Mouse (Mus musculus) heart, adult 2 months (tissue): ENCODE measurements around the gene Mrpl34. TPM values are rescaled to one million over a fixed set of nuclear protein-coding genes. Genes with fewer than 3 reads are reported as not detected.

Experiments
- DNase-seq, 2 experiments: peaks; one replicate each; pipeline ENCODE4 v3.0.0; 2021
- H3K27ac ChIP-seq: fragments of 200-600 bp; 2 replicates; pipeline ENCODE4 v1.8.1; 2022
- H3K27me3 ChIP-seq: fragments of 200-500 bp; 2 replicates; pipeline ENCODE4 v1.6.1; 2012; ENCODE audit warnings: mild to moderate bottlenecking, low read length, inconsistent platforms, mixed read lengths; ENCODE audit not compliant: control insufficient read depth, insufficient read depth
- H3K36me3 ChIP-seq: fragments of 200-500 bp; 2 replicates; pipeline ENCODE4 v1.6.1; 2012; ENCODE audit warnings: low read length, inconsistent platforms; ENCODE audit not compliant: control insufficient read depth, insufficient read depth
- H3K4me1 ChIP-seq: fragments of 200-500 bp; 2 replicates; pipeline ENCODE4 v1.6.1; 2011; ENCODE audit warnings: low read length; ENCODE audit not compliant: control insufficient read depth, insufficient read depth
- H3K4me3 ChIP-seq: fragments of 200-600 bp; 2 replicates; pipeline ENCODE4 v1.8.1; 2022
- H3K79me2 ChIP-seq: fragments of 200-500 bp; replicated peaks from 2 replicates; pipeline ENCODE4 v1.6.1; 2012; ENCODE audit warnings: mild to moderate bottlenecking, inconsistent platforms, low read length, moderate library complexity, mixed read lengths; ENCODE audit not compliant: control insufficient read depth, insufficient read depth
- H3K9ac ChIP-seq: fragments of 200-500 bp; 2 replicates; pipeline ENCODE4 v1.6.1; 2012; ENCODE audit warnings: low read depth, mild to moderate bottlenecking, control low read depth, inconsistent platforms, low read length, mixed read lengths
- CTCF ChIP-seq: fragments of 200-600 bp; IDR thresholded peaks from 2 replicates; pipeline ENCODE4 v1.8.1; 2022; ENCODE audit warnings: antibody characterized with exemption, mild to moderate bottlenecking, moderate library complexity
- EP300 ChIP-seq: fragments of 200-500 bp; IDR thresholded peaks from 2 replicates; pipeline ENCODE4 v1.6.1; 2011; ENCODE audit warnings: low read depth, low read length, control low read depth; ENCODE audit not compliant: insufficient read depth
- POLR2A ChIP-seq: fragments of 200-500 bp; IDR thresholded peaks from 2 replicates; pipeline ENCODE4 v1.6.1; 2011; ENCODE audit warnings: mild to moderate bottlenecking, low read depth, low read length, control low read depth; ENCODE audit not compliant: insufficient read depth
- WGBS: fragments of 180-500 bp; shearing (Covaris S2); methylation state at CpG from one replicate; pipeline ENCODE4 v1.1.7; 2018; 5-methylcytosine and 5-hydroxymethylcytosine counted together
- intact Hi-C: fragments of 180-260 bp; cut with DNase I; formaldehyde crosslinking; loops from one replicate; pipeline ENCODE4 v1.15.1; 2025
- polyA plus RNA-seq: library from polyadenylated mRNA; depleted of rRNA; stranded (reverse); fragments of >200 nt; gene quantifications from 2 replicates; pipeline ENCODE4 v1.2.3, GENCODE M21; 2012; rRNA removed
- total RNA-seq, 2 experiments: library from RNA; stranded (reverse); gene quantifications; 2 replicates each; pipeline ENCODE4 v1.2.3; 2021

The Mrpl34 gene
- total and polyA plus RNA-seq, 3 experiments: 120 to 153 (median 128) TPM

- TF ChIP-seq EP300 (no peak), POLR2A (no peak), CTCF (no peak)
- peak in 1 of 2 experiments; percentile 31 for DNase-seq
- WGBS: 24% methylated on average over 14 of the region's 14 CpGs
- Histone ChIP-seq H3K27me3 (no peaks in the 10 kb centered on the region; the same call in 1 of the 2 replicates), H3K79me2 (no peaks in the 10 kb centered on the region), H3K9ac (no peak within 1 kb of the TSS), H3K4me3 (no peak within 1 kb of the TSS), H3K4me1 (peaks cover 2% of the 10 kb centered on the region; the same call in 1 of the 2 replicates), H3K36me3 (no peaks in the 10 kb centered on the region), H3K27ac (no peak within 1 kb of the TSS)
- intact Hi-C loops: no loop called here
These were observed 46.9 kb downstream of the Mrpl34 start, which contains the start of gene Plvap for GRCm38 (mm10) chr8:71511644-71512043. TSS of gene Plvap (minus strand) at chr8:71511752.

GRCm38 (mm10) chr8:71513018-71513754, 48.4 kb downstream of the Mrpl34 start:
- TF ChIP-seq POLR2A (no peak), CTCF (peak; percentile 40)
- DNase-seq: no peak
- Histone ChIP-seq H3K4me3 (no peak overlapping the region), H3K9ac (no peak overlapping the region), H3K27me3 (no peaks in the 10 kb centered on the region; the same call in 1 of the 2 replicates), H3K36me3 (no peaks in the 10 kb centered on the region), H3K27ac (no peak overlapping the region), H3K4me1 (no peaks in the 10 kb centered on the region), H3K79me2 (no peaks in the 10 kb centered on the region)
- 45% methylated on average over 15 of the region's 15 CpGs for WGBS
- intact Hi-C loops: no loop called here

- 83% methylated on average over 5 of the region's 5 CpGs for WGBS
- Histone ChIP-seq H3K4me3 (no peak overlapping the region), H3K27me3 (no peaks in the 10 kb centered on the region; the same call in 1 of the 2 replicates), H3K36me3 (no peaks in the 10 kb centered on the region), H3K9ac (no peak overlapping the region), H3K27ac (no peak overlapping the region), H3K4me1 (no peaks in the 10 kb centered on the region), H3K79me2 (no peaks in the 10 kb centered on the region)
- TF ChIP-seq EP300 (no peak), CTCF (peak; percentile 21), POLR2A (no peak)
- DNase-seq: no peak
- intact Hi-C loops: no loop called here
These were observed 50.3 kb downstream of the Mrpl34 start for GRCm38 (mm10) chr8:71515043-71515442.

Other genes with a start within 250 kb of the Mrpl34 start
- gene Myo9b, start 192.2 kb upstream of the Mrpl34 start, total RNA-seq: 10 to 100 TPM; 20.1 to 22.8 TPM
- 15.0 and 15.9 TPM in 2 replicates for gene Myo9b, start 192.2 kb upstream of the Mrpl34 start, polyA plus RNA-seq
- 10 to 100 TPM; 24.2 to 29.0 TPM for gene Haus8, start 192.0 kb upstream of the Mrpl34 start, total RNA-seq
- 11.9 and 12.1 TPM in 2 replicates for gene Haus8, start 192.0 kb upstream of the Mrpl34 start, polyA plus RNA-seq
- 100 to 1,000 TPM; 140 to 169 TPM for gene Use1, start 98.1 kb upstream of the Mrpl34 start, total RNA-seq
- 112 and 120 TPM in 2 replicates for gene Use1, start 98.1 kb upstream of the Mrpl34 start, polyA plus RNA-seq
- 10 to 100 TPM; 12.4 to 15.2 TPM for gene Ocel1, start 93.7 kb upstream of the Mrpl34 start, total RNA-seq
- gene Ocel1, start 93.7 kb upstream of the Mrpl34 start, polyA plus RNA-seq: 8.0 and 9.1 TPM in 2 replicates
- gene Nr2f6, start 83.0 kb upstream of the Mrpl34 start, total RNA-seq: 10 to 100 TPM; 47.6 to 56.7 TPM
- 53.9 and 63.2 TPM in 2 replicates for gene Nr2f6, start 83.0 kb upstream of the Mrpl34 start, polyA plus RNA-seq
- 10 to 100 TPM; 22.9 to 23.9 TPM for gene Ushbp1, start 69.2 kb upstream of the Mrpl34 start, total RNA-seq
- gene Ushbp1, start 69.2 kb upstream of the Mrpl34 start, polyA plus RNA-seq: 71.7 and 72.2 TPM in 2 replicates
- gene Babam1, start 68.1 kb upstream of the Mrpl34 start, total RNA-seq: 10 to 100 TPM; 62.8 to 70.2 TPM
- gene Babam1, start 68.1 kb upstream of the Mrpl34 start, polyA plus RNA-seq: 88.7 and 91.3 TPM in 2 replicates
- not detected for gene Ankle1, start 58.9 kb upstream of the Mrpl34 start, total RNA-seq
- 0.15 and 0.31 TPM in 2 replicates for gene Ankle1, start 58.9 kb upstream of the Mrpl34 start, polyA plus RNA-seq
- gene Abhd8, start 1.3 kb upstream of the Mrpl34 start, total RNA-seq: 10 to 100 TPM; 25.8 to 26.5 TPM
- 30.4 and 38.3 TPM in 2 replicates for gene Abhd8, start 1.3 kb upstream of the Mrpl34 start, polyA plus RNA-seq
- 10 to 100 TPM; 30.4 to 31.8 TPM for gene Dda1, start 4.2 kb downstream of the Mrpl34 start, total RNA-seq
- 51.8 and 51.9 TPM in 2 replicates for gene Dda1, start 4.2 kb downstream of the Mrpl34 start, polyA plus RNA-seq
- gene Ano8, start 21.0 kb downstream of the Mrpl34 start, total RNA-seq: 10 to 100 TPM; 15.6 to 16.3 TPM
- 15.3 and 18.4 TPM in 2 replicates for gene Ano8, start 21.0 kb downstream of the Mrpl34 start, polyA plus RNA-seq
- gene Gtpbp3, start 23.1 kb downstream of the Mrpl34 start, total RNA-seq: 10 to 100 TPM; 16.6 to 20.5 TPM
- gene Gtpbp3, start 23.1 kb downstream of the Mrpl34 start, polyA plus RNA-seq: 18.4 and 19.8 TPM in 2 replicates
- gene Plvap, start 46.8 kb downstream of the Mrpl34 start, total RNA-seq: 10 to 100 TPM; 22.1 to 28.3 TPM
- 37.2 and 42.9 TPM in 2 replicates for gene Plvap, start 46.8 kb downstream of the Mrpl34 start, polyA plus RNA-seq
- not detected for gene Ccdc194, start 60.8 kb downstream of the Mrpl34 start, total RNA-seq
- 0.10 and 0.23 TPM in 2 replicates for gene Ccdc194, start 60.8 kb downstream of the Mrpl34 start, polyA plus RNA-seq
- 10 to 100 TPM; 17.4 to 18.1 TPM for gene Bst2, start 72.5 kb downstream of the Mrpl34 start, total RNA-seq
- gene Bst2, start 72.5 kb downstream of the Mrpl34 start, polyA plus RNA-seq: 69.8 and 85.9 TPM in 2 replicates
- 10 to 100 TPM; 27.0 to 29.7 TPM for gene Mvb12a, start 78.0 kb downstream of the Mrpl34 start, total RNA-seq
- 51.6 and 53.7 TPM in 2 replicates for gene Mvb12a, start 78.0 kb downstream of the Mrpl34 start, polyA plus RNA-seq
- under 1 TPM in 1 of 2 experiments, not detected in 1; 0.16 TPM for gene Tmem221, start 93.9 kb downstream of the Mrpl34 start, total RNA-seq
- gene Tmem221, start 93.9 kb downstream of the Mrpl34 start, polyA plus RNA-seq: 0.29 and 0.51 TPM in 2 replicates
- gene Nxnl1, start 101.6 kb downstream of the Mrpl34 start, total RNA-seq: under 1 TPM; 0.14 to 0.18 TPM
- gene Nxnl1, start 101.6 kb downstream of the Mrpl34 start, polyA plus RNA-seq: 0.12 TPM in 1 of 2 replicates, not detected in the other
- 100 to 1,000 TPM; 159 to 191 TPM for gene Slc27a1, start 103.9 kb downstream of the Mrpl34 start, total RNA-seq
- gene Slc27a1, start 103.9 kb downstream of the Mrpl34 start, polyA plus RNA-seq: 227 and 281 TPM in 2 replicates
- 10 to 100 TPM; 58.6 to 66.3 TPM for gene Pgls, start 127.2 kb downstream of the Mrpl34 start, total RNA-seq
- 53.2 and 80.4 TPM in 2 replicates for gene Pgls, start 127.2 kb downstream of the Mrpl34 start, polyA plus RNA-seq
- gene Fam129c, start 132.7 kb downstream of the Mrpl34 start, total RNA-seq: under 1 TPM; 0.78 to 0.82 TPM
- 1.7 and 2.4 TPM in 2 replicates for gene Fam129c, start 132.7 kb downstream of the Mrpl34 start, polyA plus RNA-seq
- 10 to 100 TPM; 39.3 to 39.6 TPM for gene Colgalt1, start 146.0 kb downstream of the Mrpl34 start, total RNA-seq
- gene Colgalt1, start 146.0 kb downstream of the Mrpl34 start, polyA plus RNA-seq: 55.8 and 76.6 TPM in 2 replicates
- gene Unc13a, start 206.8 kb downstream of the Mrpl34 start, total RNA-seq: under 1 TPM; 0.61 to 0.86 TPM
- 1.4 and 1.8 TPM in 2 replicates for gene Unc13a, start 206.8 kb downstream of the Mrpl34 start, polyA plus RNA-seq
- 1 to 10 TPM; 8.1 to 8.6 TPM for gene Jak3, start 211.3 kb downstream of the Mrpl34 start, total RNA-seq
- 23.3 and 24.0 TPM in 2 replicates for gene Jak3, start 211.3 kb downstream of the Mrpl34 start, polyA plus RNA-seq
- 1 to 10 TPM; 4.0 to 4.1 TPM for gene Insl3, start 224.3 kb downstream of the Mrpl34 start, total RNA-seq
- gene Insl3, start 224.3 kb downstream of the Mrpl34 start, polyA plus RNA-seq: 16.3 and 19.3 TPM in 2 replicates
- gene B3gnt3, start 236.8 kb downstream of the Mrpl34 start, total RNA-seq: 1 to 10 TPM; 6.1 to 6.4 TPM
- 5.4 and 8.6 TPM in 2 replicates for gene B3gnt3, start 236.8 kb downstream of the Mrpl34 start, polyA plus RNA-seq